Mouse (Mus musculus) left cerebral cortex, adult 8-10 months (tissue): ENCODE measurements around the gene Epn2. TPM values are rescaled to one million over a fixed set of nuclear protein-coding genes. Genes with fewer than 3 reads are reported as not detected.

Experiments
- DNase-seq, 2 experiments: peaks; one replicate each; pipeline ENCODE4 v3.0.0; 2022; ENCODE audit warnings: low spot score in 2 of 2
- total RNA-seq, 4 experiments: library from RNA; stranded (reverse); gene quantifications; 2 replicates each; pipeline ENCODE4 v1.2.4; 2022

Epn2 gene
- total RNA-seq, 4 experiments from 2014 or later, result 101 to 118 (median 107) TPM

- DNase-seq, result no peak
These were observed 88.5 kb downstream of the Epn2 start for GRCm38 (mm10) chr11:61490944-61491520.

GRCm38 (mm10) chr11:61489874-61490273, 89.6 kb downstream of the Epn2 start:
- no peak for DNase-seq

- no peak for DNase-seq
These were observed 90.4 kb downstream of the Epn2 start for GRCm38 (mm10) chr11:61489085-61489484.

- DNase-seq, result no peak
These were observed 91.6 kb downstream of the Epn2 start for GRCm38 (mm10) chr11:61487936-61488335.

GRCm38 (mm10) chr11:61487401-61487800, 92.1 kb downstream of the Epn2 start:
- peak in 1 of 2 experiments; percentile 56 for DNase-seq

GRCm38 (mm10) chr11:61486458-61487219, 92.8 kb downstream of the Epn2 start:
- no peak for DNase-seq

- DNase-seq, result no peak
These were observed 93.7 kb downstream of the Epn2 start for GRCm38 (mm10) chr11:61485541-61486457.

GRCm38 (mm10) chr11:61484613-61485540, 94.6 kb downstream of the Epn2 start, which contains the start of gene Mfap4:
Mfap4 (plus strand) TSS chr11:61485431.
- peak in 1 of 2 experiments; percentile 71 for DNase-seq

GRCm38 (mm10) chr11:61484256-61484612, 95.3 kb downstream of the Epn2 start:
- no peak for DNase-seq

GRCm38 (mm10) chr11:61483226-61483845, 96.2 kb downstream of the Epn2 start:
- no peak for DNase-seq

GRCm38 (mm10) chr11:61481239-61482090, 98.0 kb downstream of the Epn2 start:
- DNase-seq, result no peak

- DNase-seq, result no peak
These were observed 100.7 kb downstream of the Epn2 start for GRCm38 (mm10) chr11:61478788-61479187.

- DNase-seq, result no peak
These were observed 101.7 kb downstream of the Epn2 start for GRCm38 (mm10) chr11:61477566-61478508.

- DNase-seq, result no peak
These were observed 102.6 kb downstream of the Epn2 start for GRCm38 (mm10) chr11:61476786-61477382.

GRCm38 (mm10) chr11:61473630-61474029, 105.9 kb downstream of the Epn2 start:
- no peak for DNase-seq

GRCm38 (mm10) chr11:61470880-61471279, 108.6 kb downstream of the Epn2 start:
- DNase-seq, result no peak

GRCm38 (mm10) chr11:61469317-61469917, 110.1 kb downstream of the Epn2 start:
- no peak for DNase-seq
